Mouse (Mus musculus) CH12.LX (cell line): Measurements from ENCODE around the gene Themis3.

ENCODE experiments used
- CTCF ChIP-seq, 2 experiments: IDR thresholded peaks in 1 of 2; conservative IDR thresholded peaks in 1 of 2; 2 replicates each; pipeline ENCODE4 v1.5.1; 2011 to 2012; ENCODE audit warnings: low read depth in 2 of 2, low read length in 2 of 2, improper control_type of control experiment in 1 of 2, inconsistent platforms in 1 of 2, mild to moderate bottlenecking in 1 of 2, moderate library complexity in 1 of 2
- SMC3 ChIP-seq: IDR thresholded peaks from 2 replicates; pipeline ENCODE4 v1.6.1; 2011; ENCODE audit warnings: low read depth, low read length, improper control_type of control experiment

DNA sequence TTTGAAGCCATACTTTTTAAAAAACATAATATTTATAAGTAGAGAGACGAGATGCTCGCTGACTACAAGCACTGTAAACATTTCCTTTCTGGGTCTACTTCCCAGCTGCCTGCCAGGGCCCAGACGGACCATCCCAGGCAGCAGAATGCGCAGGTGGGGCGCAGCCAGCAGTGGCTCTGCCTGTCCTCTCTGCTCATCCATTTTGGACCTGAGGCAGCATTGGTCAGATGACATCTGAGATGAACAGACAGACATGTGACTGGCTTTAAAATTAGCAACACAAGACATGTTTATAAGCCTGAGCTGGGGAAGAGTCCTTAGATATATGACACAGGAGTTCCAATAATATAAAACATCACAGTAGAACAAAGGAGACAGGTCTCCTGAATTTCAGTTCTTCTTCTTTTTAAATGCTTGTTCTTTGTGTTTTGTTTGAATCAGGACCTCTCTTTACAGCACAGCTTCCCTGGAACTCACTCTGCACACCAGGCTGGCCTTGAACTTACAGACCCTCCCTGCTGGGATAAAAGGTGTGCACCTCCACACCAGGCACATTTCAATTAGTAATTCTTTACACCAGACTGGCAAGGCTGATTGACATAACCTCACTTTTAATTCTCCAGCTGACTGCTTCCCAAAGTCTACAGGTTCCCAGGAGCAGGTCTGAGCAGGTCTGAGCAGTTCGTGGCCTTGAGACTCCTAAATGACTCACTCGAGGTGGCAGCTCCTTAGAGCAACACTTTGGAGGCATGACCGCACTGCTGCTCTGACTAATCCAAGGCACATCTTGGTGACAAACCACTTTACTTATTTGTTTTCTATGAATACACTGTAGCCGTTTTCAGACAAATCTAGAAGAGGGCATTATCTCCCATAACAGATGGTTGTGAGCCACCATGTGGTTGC lies 87.1 kb downstream of the Themis3 start:
- TF ChIP-seq SMC3 (no peak), CTCF (conservative IDR thresholded peaks at IDR 0.05 in 1 of 2, IDR thresholded peaks at IDR 0.05 in 1 of 2; ENCODE audit: low read depth in 2 of 2, low read length in 2 of 2) (no peak)
